Mouse (Mus musculus) E14TG2a.4 (cell line): ENCODE results near the gene Pex3.

Experiments used
- H3K27me3 ChIP-seq: 2 replicates; pipeline ENCODE4 v1.6.1; 2014; ENCODE audit warnings: low read length, control low read depth; ENCODE audit not compliant: insufficient read depth
- H3K36me3 ChIP-seq: 2 replicates; pipeline ENCODE4 v1.6.1; 2014; ENCODE audit warnings: low read length, control low read depth; ENCODE audit not compliant: insufficient read depth
- H3K4me1 ChIP-seq: replicated peaks from 2 replicates; pipeline ENCODE4 v1.6.1; 2014; ENCODE audit warnings: low read depth, low read length, control low read depth
- H3K4me3 ChIP-seq: replicated peaks from 2 replicates; pipeline ENCODE4 v1.5.1; 2014; ENCODE audit warnings: mild to moderate bottlenecking, low read length
- H3K9me3 ChIP-seq: 2 replicates; pipeline ENCODE4 v1.6.1; 2014; ENCODE audit warnings: low read length, control low read depth
- CTCF ChIP-seq: conservative IDR thresholded peaks from 2 replicates; pipeline ENCODE4 v1.5.1; 2014; ENCODE audit warnings: low read length
- NANOG ChIP-seq: IDR thresholded peaks from 2 replicates; pipeline ENCODE4 v1.6.1; 2014; ENCODE audit warnings: borderline replicate concordance, low read length, mixed read lengths
- POU5F1 ChIP-seq: IDR thresholded peaks from 2 replicates; pipeline ENCODE4 v1.6.1; 2014; ENCODE audit warnings: low read length, borderline replicate concordance

Gene Pex3

DNA sequence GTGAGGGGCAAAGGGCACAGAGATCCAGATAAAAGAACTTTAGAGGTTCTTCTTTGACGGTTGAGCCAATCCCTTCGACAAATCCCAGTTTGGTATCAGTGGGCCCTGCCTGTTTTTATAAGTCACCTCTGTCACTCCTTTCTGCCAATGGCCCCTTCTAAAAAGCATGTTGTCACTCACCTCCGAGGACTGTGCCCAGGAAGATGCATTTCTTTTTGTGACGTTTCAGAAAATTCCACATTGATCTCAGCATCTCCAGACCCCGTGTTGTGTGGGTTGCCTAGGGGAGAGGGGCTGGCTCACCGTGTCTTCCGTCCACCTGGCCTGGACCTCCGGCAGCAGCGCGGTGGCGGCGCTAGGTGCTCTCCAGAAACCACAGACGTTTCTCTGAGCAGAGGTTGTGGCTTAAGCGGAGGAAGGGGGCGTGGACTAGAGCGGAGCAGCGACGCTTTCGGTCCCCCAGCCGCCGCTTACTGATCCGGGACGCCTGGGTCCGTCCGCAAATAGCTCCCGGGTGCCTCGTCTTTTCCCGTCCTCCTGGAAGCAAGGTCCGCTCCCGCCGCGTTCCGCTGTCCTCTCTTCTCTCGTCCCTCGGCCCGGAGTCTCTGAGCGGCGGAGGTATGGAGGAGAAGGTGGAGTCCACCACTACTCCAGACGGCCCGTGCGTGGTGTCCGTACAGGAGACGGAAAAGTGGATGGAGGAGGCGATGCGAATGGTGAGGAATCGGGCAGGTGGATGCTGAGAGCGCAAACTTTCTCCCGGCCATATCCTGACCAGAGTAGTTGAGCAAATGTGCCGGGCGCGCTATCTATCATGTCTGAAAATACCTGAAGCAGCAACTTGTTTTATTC lies at the start of gene Pex3, which contains the start of gene Adat2:
Pex3 (minus strand) TSS at position 497 of the 852 bp plus-strand sequence.
Adat2 (plus strand) TSS at position 249 of the 852 bp plus-strand sequence.
- H3K27me3 ChIP-seq = no peaks in the 10 kb centered on the region
- no peaks in the 10 kb centered on the region for H3K9me3 ChIP-seq
- H3K4me1 ChIP-seq = peaks cover 16% of the 10 kb centered on the region
- TF ChIP-seq CTCF (no peak), POU5F1 (no peak), NANOG (no peak)
- H3K36me3 ChIP-seq = peaks cover 19% of the 10 kb centered on the region
- H3K4me3 ChIP-seq = peak within 1 kb of the TSS; percentile 88

- Histone ChIP-seq H3K9me3 (peaks cover 3% of the 10 kb centered on the region; the same call in 1 of the 2 replicates), H3K36me3 (no peaks in the 10 kb centered on the region), H3K4me3 (no peak overlapping the region), H3K4me1 (no peaks in the 10 kb centered on the region), H3K27me3 (no peaks in the 10 kb centered on the region)
- no peak for TF ChIP-seq CTCF
- TF ChIP-seq POU5F1 = no peak
- TF ChIP-seq NANOG = no peak
Observed at GRCm38 (mm10) chr10:13600926-13601325, 48.0 kb upstream of the Pex3 start.

GRCm38 (mm10) chr10:13597491-13597890 lies 44.5 kb upstream of the Pex3 start:
- no peaks in the 10 kb centered on the region for H3K36me3 ChIP-seq
- H3K9me3 ChIP-seq = 0 out of 2 replicates have a peak, but pooled peaks cover under 1% of the 10 kb centered on the region
- no peaks in the 10 kb centered on the region for H3K27me3 ChIP-seq
- no peak overlapping the region for H3K4me3 ChIP-seq
- no peaks in the 10 kb centered on the region for H3K4me1 ChIP-seq
- TF ChIP-seq POU5F1 (no peak), CTCF (no peak), NANOG (no peak)

- Histone ChIP-seq H3K27me3 (no peaks in the 10 kb centered on the region), H3K9me3 (peaks cover 7% of the 10 kb centered on the region), H3K36me3 (no peaks in the 10 kb centered on the region), H3K4me1 (no peaks in the 10 kb centered on the region), H3K4me3 (no peak overlapping the region)
- no peak for TF ChIP-seq CTCF
- TF ChIP-seq POU5F1 = no peak
- TF ChIP-seq NANOG = no peak
Observed at GRCm38 (mm10) chr10:13596866-13597265, 43.9 kb upstream of the Pex3 start.

DNA sequence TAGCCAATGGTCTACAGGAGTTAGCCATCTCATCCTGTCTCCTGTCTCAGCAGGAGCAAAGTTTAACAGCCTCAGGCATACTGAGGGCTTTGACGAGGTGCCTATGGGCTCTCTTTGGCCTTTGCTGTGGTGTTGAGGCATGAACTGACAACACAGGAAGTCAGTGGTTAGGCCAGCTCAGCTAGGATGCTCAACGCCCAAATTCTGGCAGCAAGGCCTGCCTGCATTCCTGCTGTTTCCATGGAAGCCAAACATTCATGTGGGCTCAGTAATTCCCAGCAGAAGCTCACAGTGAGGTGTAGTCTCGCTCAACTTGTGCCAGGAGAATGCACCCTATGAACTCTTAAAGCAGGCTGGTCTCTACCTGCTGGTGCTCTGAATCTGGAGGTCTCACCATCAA lies 43.1 kb upstream of the Pex3 start:
- Histone ChIP-seq H3K36me3 (no peaks in the 10 kb centered on the region), H3K4me3 (no peak overlapping the region), H3K4me1 (no peaks in the 10 kb centered on the region), H3K27me3 (no peaks in the 10 kb centered on the region), H3K9me3 (peaks cover 14% of the 10 kb centered on the region)
- TF ChIP-seq NANOG (no peak), CTCF (no peak), POU5F1 (no peak)

GRCm38 (mm10) chr10:13593529-13593928 lies 40.6 kb upstream of the Pex3 start:
- H3K9me3 ChIP-seq = peaks cover 14% of the 10 kb centered on the region
- no peaks in the 10 kb centered on the region for H3K36me3 ChIP-seq
- H3K4me3 ChIP-seq = no peak overlapping the region
- TF ChIP-seq CTCF = no peak
- TF ChIP-seq POU5F1 = no peak
- no peak for TF ChIP-seq NANOG
- H3K4me1 ChIP-seq = no peaks in the 10 kb centered on the region
- no peaks in the 10 kb centered on the region for H3K27me3 ChIP-seq

DNA sequence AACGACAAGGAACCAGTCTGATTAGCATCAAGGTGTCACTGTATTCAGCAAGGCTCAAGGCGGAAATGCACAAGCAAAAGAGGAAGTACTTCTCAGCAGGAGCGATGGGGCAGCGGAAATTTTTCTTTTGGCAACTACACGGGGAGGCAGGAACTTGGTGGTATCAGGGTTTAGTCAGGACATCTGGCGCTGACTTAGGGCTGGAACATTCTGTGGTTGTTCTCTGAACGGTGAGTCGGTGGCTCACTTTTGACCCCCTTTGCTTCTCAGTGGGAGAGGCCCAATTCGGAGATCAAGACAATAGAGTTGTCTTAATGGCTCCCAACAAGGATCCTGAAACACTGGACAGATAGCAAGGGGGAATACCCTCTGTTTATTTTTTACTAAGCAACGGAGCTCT lies 39.3 kb upstream of the Pex3 start:
- Histone ChIP-seq H3K27me3 (no peaks in the 10 kb centered on the region), H3K36me3 (no peaks in the 10 kb centered on the region), H3K4me1 (no peaks in the 10 kb centered on the region), H3K4me3 (no peak overlapping the region), H3K9me3 (peaks cover 14% of the 10 kb centered on the region)
- TF ChIP-seq NANOG = no peak
- TF ChIP-seq POU5F1 = no peak

DNA sequence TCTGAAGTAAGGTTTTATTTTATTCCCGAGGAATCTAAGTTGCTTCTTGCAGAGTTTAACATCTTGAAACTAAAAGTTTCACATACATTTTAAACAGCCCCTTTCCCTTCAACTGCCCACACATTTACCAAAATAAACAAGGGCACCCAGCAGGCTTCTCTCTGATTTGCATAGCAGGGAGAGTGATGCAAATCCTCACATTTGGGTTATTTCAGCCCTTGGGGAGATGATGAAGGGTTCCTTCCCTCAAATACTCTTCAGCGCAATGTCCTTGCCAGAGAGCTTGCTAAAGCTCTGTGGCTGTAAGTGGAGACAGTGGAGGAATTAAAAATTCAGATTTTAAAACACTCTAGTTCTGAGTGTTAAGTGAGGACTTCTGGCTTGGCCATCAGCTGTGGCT lies 35.0 kb upstream of the Pex3 start:
- Histone ChIP-seq H3K36me3 (no peaks in the 10 kb centered on the region), H3K4me3 (no peak overlapping the region), H3K4me1 (no peaks in the 10 kb centered on the region), H3K9me3 (peaks cover 14% of the 10 kb centered on the region), H3K27me3 (no peaks in the 10 kb centered on the region)
- TF ChIP-seq POU5F1 (no peak), CTCF (no peak), NANOG (no peak)

DNA sequence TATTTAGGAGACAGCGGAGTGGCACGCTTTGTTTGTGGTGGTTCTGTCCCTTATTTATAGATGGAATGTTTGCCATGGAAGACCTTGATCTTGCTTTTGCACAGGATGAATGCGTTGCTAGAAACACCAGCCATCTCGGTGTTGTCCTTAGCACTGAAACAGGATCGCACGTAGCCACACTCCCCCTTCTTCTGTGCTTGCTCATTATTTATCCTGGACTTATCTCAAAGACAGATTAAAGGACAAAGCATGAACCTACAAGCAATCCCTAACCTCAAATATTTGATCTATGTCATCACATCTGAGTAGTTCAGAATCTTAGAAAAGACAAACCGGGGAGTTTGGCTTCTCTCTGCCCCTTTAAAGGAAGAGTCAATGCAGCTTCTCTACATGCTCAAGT lies 24.2 kb upstream of the Pex3 start:
- H3K4me3 ChIP-seq = no peak overlapping the region
- H3K27me3 ChIP-seq = no peaks in the 10 kb centered on the region
- no peak for TF ChIP-seq POU5F1
- TF ChIP-seq CTCF = no peak
- TF ChIP-seq NANOG = no peak
- no peaks in the 10 kb centered on the region for H3K4me1 ChIP-seq
- H3K9me3 ChIP-seq = no peaks in the 10 kb centered on the region
- H3K36me3 ChIP-seq = no peaks in the 10 kb centered on the region
